Mouse (Mus musculus) WW6 (cell line): Measurements from ENCODE around the gene Emsy.
A peak's percentile ranks its signal among the peaks of the same experiment; 100 is the strongest.

Source experiments
- DNase-seq: peaks from one replicate; pipeline ENCODE4 v3.0.0-alpha.2; 2013; ENCODE audit warnings: low read depth, low spot score

Gene Emsy

DNA sequence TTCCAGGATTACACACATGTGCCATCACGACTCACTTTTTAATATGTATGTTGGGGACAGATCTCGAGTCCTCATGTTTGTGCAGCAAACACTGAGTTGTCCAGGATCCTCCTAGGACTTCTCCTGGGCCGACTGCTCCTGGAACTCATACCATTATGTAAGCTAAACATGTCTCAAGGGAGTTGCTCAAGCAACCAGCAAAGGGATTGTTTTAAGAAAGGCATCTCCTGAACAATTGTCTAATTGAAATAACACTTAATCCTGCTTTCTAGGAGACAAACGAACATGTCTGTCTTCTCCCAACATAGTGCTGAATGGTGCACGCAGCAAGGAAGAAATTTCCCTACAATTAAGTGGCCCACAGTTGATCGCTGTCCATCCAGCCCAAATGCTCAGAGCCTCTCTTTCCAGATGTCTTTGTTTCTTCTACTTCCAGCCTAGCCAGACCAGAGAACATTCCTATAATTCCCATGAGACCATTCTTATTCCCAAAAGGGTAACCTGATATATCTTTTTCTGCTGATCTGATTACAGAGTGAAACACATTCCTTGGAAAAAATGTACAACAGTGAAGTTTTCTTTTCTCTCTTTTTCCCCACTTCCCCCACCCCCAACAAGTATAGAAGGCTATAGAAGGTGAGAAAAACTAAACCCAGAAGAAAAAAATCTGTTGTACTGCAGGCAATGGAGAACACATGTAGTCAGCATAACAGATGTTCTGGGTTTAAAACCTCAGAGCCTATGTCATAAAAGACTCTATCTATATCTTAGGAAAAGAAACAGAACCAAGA is 11.6 kb upstream of the Emsy start:
- DNase-seq, result no peak

DNA sequence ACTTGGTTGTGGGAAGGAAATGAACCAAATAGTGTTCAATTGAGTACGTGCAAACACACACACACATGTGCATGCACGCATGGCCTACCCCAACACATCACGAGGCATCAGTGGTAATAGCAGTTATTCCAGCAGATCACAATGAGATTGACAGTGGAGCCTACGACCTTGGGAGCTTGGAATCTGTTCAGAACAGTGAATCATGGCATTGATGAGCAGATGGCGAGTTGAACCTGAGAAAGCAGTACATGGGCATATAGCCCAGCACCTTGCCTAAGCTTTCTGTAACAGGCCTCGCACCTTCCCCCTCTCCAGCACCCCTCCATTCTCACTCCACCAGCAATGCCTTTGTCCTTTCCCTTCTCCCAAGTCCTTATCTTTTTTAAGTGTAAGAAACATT is 9.1 kb upstream of the Emsy start:
- no peak for DNase-seq

DNA sequence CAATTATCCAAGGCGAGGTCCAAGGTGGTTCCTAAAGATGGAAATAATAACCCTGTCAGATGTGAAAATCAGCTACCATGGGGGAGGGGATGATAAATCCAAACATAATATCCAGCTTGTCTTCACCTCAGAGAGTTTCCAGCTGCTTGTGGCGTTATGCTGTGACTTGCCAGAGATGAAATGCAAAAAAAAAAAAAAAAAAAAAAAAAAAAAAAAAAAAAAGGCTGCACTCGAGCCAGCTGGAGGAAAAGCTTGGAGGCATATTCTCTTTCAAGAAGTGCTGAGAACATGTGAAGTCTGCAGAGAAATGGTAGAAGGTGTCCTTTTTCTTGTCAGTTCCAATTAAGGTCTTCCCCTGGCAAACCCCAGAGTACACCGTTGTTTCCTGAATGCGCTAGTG is 8.6 kb upstream of the Emsy start:
- DNase-seq, result no peak

DNA sequence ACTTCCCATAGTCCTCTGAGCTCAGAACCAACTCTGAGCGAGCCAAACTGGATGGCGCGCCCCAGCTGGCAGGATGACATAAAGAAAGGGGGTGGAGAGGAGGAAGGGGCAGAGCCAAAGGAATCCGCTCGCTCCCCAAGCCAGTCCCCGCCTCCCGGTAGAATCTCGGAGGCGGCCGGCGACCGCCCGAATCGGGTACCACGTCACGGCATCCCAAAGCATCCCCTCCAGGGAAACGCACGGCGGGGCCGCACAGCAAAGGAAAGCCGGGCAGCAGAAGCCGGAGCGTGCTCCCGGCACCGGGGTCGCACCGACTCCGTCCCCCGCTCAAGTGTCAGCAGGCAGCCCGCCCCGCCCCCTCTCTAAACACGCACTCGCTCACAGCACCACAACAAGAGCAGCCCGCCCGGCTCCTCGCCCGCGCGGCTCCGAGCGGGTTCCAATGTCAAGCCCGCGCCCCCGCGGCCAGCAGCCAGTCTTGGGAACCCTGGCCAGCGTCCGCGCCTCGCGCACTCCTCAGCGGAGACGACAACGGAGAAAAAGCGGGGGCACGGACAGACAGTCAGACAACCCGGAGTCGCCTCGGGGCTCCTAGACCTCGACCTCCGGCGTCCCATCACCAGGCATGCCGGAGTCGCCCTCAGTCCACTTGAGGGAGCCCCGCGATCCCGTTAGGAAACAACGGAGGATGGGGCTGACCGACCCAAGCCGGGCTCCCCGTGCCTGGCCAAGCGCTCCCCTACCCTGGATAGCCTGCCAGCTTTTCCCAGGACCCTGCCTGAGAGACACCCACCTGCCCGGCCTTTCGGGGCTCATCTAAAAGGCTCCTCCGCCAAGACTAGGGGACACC is 677 bp downstream of the Emsy start:
- peak; percentile 56 for DNase-seq

DNA sequence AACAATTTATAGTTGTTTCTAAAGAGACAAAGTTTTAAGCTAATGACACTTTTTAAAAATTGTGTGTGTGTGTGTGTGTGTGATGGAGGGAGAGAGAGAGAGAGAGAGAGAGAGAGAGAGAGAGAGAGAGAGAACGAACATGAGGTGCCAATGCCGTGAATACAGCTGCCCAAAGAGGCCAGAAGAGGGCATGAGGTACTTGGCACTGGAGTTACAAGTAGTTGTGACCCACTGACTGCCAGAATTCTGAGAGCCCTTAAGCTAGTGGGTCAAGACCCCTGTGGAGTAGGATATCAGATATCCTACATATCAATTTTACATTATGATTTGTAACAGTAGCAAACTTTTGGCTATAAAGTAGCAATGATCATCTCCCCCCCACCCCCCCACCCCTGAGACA is 4.9 kb downstream of the Emsy start:
- no peak for DNase-seq

DNA sequence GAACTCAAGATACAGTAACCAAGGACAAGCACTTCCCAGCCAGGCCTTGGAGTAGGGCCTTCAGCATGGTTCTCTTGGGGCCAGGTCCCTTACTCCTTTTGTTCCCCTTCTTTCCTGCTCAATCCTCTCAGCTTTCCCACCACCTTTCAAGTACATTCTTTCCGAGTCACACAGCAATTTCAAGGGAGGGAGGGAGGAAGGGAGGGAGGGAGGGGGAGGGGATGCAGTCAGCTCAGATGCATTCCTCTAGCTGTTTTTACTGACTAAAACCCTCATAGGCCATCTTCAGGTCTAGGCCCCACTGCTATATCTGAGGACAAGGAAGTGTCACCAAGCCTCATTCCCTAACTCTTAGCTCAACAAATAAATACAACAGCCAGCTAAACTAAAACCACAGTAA is 12.3 kb downstream of the Emsy start:
- DNase-seq, result no peak

DNA sequence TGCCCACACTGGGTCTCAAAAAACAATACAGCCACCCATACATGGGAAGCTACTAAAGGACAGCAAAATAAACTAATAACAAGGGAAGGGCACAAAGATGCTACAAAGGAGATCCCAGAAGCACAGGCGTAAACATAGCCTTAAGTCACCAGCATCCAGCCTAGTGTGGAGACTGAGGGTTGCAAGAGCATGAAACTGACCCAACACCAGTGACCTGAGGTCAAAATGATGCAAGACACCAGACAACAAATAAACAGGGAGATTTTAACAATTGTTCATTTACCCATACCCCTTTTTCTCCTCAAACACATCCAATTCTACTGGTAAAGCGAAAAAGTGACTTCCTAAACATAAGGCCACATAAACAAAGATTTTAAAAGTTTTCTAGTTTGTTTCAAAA is 20.0 kb downstream of the Emsy start:
- DNase-seq, result no peak

DNA sequence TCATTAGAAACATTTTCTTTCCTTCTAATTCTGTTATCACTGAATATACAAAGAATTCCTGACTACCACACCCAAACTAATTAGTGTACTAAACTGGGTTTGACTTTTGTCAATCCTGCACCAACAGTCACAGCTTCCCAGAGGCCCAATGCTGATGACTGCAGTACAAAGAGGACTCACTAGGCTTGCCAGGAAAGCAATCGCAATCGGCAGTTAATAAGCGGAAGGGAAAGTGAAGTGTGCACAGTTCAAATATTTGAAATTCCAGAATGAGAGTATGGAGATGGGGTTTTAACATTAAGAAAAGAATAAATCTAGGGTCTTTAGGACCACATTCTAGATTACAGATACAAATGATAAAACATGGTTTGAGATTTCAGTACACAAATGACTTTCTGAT is 23.6 kb downstream of the Emsy start:
- no peak for DNase-seq

DNA sequence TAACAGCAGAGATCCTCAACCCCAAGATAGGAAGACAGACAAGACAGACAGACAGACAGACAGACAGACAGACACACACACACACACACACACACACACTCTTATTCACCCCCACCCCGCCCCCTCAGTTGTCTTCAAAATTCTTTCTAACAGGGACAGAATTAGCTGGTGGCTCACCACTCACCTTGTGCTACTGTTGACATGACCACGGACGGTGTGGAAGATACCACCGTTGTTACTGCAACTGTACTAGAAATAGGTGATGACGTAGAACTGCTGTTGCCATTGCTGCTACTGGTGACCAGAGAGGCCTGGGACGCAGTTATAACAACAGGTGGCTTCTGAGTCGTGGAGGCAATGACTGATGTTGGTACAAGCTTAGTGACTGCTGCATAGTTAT is 26.6 kb downstream of the Emsy start:
- no peak for DNase-seq

DNA sequence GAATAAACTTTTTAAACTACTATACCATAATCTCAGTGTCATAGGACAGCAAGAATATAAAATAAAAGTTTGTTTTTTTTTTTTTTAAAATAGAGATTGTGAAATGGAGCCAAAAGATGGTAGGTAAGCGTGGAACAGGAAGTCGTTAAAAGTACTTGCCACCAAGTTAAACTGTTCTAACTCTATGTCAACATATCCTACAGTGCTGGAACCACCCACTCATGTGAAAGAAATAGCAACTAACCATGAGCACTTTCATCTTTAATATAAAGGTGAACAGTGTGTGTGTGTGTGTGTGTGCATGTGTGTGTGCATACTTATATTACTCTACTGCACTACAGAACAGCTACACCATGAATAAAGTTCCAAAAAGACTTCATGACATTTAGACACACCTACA is 38.8 kb downstream of the Emsy start:
- DNase-seq, result no peak

DNA sequence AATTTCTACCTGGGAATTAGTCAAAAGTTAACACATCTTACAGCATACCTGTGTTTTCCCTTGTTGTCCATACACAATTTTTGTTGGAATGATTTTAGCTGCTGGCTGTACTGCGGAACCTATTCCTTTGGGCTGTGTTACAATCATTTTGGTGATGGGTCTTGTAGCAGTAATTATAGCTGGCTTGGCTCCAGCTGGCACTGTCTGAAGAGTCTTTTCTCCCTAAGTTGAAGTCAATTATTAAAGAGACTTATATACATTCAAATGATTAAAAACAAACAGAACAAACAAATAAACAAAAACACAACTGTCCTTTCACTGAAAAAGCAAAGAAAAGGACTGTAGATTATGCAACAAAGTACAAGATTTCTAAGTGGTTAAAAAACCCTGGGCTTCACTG is 43.6 kb downstream of the Emsy start:
- DNase-seq, result no peak

DNA sequence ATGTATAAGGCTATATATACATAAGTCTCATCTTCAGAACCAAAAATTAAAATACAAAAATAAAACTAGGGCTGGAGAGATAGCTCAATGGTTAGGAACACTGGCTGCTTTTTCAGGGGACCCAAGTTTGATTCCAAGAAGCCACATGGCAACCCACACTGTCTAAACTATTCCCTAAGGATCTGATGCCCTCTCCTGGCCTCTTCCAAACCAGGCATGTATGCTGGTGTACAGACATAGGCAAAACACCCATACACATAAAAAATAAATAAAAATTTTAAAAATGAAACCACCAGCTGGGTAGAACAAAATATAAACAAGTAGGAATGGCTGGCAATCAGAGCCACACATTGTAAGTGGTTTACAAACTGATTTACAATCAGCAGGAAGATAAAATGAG is 48.1 kb downstream of the Emsy start:
- DNase-seq, result no peak

DNA sequence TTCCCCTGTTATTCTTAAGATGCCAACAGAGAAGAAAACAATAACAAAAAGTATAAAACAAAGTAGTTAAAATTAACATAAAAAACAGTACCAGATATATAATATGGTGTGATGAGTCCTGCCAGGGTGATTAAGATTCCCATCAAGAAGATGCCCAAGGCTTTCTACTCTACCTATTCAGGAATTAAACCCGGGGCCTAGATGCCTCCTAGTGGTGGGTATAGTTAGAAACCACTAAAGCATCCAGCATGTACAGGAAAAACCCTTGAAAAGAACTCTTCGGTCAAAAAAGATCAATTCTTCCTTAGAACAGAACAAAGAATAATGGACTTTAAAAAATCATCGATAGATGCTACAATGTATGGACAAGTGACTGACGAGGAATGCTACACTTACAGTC is 49.4 kb downstream of the Emsy start:
- DNase-seq, result no peak

DNA sequence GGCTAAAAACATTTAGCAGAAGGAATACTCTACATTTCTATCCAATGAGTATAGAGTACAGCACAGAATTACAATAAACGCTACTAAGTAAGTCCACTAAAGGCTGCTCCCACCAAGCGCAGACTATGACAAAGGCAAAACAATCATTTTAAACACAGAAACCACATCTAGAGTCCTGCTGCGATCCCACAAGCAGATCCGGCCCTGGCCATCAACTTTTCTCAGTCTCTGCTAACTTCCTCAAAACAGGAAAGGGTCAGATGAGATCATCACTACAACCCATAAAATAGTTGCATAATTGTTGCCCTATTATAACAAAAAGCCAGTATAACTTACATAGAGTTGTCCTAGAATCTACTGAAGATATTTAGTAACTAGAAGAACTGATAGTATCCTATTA is 54.9 kb downstream of the Emsy start:
- no peak for DNase-seq

DNA sequence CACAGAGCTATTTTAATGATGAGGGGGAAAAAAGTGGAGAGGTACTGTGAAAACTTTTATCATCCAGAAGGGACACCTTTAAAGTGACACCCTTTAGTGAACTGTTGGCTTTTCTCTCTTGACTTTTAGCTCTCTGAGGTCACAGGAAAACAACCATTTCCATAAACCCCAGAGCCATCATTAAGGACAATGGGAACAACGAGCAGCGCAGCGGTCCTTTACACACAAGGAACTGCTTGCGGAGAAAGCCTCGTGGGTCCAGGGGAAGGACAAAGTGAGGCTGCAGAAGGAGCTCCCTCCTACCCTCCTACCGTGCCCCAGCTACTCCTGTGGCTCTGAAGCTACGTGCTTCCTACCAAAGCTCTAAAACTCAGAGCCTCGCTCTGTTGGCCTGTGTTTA is 59.2 kb downstream of the Emsy start:
- DNase-seq, result no peak

DNA sequence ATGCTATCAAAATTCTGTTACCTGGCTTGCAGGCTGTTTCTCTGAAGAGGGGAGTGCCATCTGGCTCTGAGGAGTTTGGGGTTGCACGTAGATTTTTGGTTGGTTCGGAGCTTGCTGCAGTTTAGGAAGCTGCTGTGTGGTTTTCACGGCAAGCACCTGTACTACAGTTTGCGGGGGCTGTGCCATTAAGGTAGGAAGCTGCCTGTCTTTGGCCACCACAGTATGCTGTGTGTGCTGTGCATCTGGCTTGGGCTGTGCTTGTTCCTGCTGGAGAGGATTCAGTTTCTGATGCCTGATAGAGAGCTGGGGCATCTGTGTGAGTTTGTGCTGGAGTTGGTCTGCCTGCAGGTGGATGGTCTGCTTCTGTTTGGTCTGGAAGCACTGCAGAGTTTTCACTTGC is 61.9 kb downstream of the Emsy start:
- DNase-seq, result no peak

DNA sequence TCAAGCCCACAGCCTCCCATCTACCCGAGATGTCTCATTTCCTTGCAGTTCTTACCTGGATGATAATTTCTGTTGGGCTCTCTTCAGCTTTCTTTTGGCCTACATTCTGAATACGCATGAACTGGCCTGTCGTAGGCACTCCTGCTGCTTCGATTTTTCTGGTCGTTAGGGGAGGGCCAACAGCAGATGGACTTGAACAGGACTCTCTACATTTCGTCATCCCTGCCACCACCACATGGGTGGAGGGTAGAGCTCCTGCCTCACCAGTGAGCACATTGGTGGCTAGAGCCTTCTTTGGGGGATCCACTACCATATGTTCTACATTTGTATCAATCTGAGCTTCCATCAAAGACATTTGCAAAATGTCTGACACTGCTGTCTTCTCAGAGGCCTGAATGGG is 63.3 kb downstream of the Emsy start:
- DNase-seq, result no peak

DNA sequence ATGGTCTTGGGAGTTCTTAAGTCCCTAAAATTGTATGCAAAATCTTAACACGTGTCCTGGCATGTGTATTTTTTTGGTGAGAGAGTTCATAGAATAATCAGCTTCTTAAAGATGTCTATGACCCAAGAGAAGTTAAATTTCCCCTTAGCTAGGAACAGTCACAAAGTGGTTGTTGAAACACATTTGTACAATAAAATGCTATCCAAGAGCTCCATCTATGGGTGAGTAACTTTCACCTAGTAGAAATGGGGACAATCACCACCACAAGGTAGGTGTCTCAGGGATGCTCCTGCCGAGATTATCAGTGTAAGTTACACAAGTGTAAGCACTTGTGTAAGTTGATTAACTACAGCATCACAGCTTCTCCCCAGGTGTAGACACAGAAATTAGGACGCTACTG is 67.6 kb downstream of the Emsy start:
- no peak for DNase-seq

DNA sequence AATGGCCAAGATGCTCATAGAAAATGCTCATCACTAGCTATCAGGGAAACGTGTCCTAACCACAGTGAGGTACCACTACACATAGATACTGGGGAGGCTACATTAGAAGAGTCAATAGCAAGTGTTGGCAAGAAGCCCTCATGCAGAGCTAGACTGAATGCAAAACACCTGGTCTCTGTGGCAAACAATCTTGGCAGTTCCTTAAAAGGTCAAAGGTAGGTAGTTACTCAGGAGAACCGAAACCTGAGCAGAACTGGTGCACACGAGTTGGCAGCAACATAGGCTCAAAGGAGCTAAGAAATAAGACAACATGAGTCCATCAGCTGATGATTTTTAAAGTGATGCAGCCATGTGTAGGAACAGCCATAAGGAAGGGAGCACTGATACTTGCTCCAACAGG is 70.3 kb downstream of the Emsy start:
- no peak for DNase-seq

DNA sequence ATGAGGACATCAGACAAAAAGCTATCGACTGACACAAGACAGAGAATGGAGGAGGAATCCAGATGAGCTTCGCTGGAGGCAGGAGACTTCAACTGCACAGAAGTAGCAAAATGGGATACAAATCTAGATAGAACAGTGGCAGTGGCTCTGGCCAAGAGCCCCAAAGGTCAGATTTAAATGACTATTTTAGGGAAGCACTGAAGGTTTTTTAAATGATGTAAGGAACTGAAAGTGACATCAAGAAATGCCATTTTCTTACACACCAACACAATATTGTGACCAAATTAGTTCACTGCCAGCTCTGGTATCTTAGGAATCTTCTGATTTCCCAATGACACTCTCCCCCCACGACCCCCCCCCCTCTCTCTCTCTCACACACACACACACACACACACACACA is 72.0 kb downstream of the Emsy start:
- DNase-seq, result no peak

DNA sequence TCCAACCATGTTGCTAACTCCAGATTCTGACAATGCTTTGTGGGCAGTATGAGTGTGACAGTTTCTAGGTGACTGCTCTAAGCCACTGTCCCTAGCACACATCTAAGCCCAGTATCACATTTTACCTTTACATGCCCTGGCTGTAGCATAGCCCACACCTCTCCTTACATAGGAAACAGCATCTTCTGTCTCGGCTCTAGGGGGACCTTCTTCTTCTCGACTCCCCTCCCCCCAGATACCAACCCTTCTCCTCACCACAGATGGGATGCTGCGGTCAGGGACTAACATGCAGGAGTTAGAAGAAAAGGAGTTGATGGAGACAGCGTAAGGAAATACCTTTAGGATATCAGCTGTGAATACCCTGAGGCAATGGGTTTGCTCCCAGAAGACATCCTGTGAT is 75.3 kb downstream of the Emsy start:
- DNase-seq, result no peak

DNA sequence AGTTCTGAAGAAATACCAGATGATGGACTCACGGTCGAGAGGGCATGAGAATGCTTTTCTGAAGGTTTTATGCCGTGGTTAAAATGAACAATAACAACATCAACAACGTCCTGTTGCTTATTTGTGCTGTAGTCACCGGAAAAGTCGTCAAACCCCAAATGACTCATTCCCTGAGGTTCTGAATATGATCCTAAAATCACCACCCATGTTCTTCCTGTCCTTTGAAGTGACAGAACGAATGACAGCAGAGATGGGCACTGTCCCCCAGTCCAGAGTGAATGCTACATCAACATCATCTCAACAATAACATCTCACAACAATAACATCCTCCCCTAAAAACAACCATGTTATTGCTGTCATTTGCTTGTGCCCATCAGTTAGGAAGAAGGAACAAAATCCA is 76.1 kb downstream of the Emsy start:
- DNase-seq, result no peak

DNA sequence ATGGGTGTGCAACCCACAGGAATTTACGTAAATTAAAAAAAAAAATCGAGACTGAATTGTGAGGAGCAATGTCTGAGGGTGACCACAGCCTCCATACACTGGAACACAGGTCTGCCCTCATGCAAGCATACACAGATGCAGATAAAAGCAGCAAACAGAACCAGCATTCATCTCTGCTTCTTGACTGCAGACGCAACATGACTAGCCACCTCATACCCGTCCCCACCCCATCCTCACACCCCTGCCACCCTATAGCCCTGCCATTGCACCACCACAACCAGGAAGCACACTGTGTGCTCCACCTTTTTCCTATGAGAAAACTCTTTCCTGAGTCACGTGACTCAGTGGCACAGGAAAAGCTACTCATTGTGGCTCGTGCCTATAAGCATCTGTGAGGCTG is 76.9 kb downstream of the Emsy start:
- DNase-seq, result no peak
